Mouse (Mus musculus) hematopoietic stem cell, adult 5-6 weeks (primary cell): ENCODE results near the gene Mrm1. TPM values are rescaled to one million over a fixed set of nuclear protein-coding genes. Genes with fewer than 3 reads are reported as not detected.

Experiments
- ATAC-seq, 2 experiments: fragments of 125-278 bp in 1 of 2; replicated peaks in 1 of 2; 2 replicates each; pipeline ENCODE4 v1.8.0; 2016 to 2017; ENCODE audit warnings: inconsistent platforms in 2 of 2, mild to moderate bottlenecking in 2 of 2, moderate number of reproducible peaks in 2 of 2, low read depth in 1 of 2, moderate TSS enrichment in 1 of 2; ENCODE audit not compliant: low FRiP score in 2 of 2, poor library complexity in 2 of 2, severe bottlenecking in 2 of 2, insufficient read depth in 1 of 2, low TSS enrichment in 1 of 2
- total RNA-seq: library from RNA; stranded (forward); fragments of 172-1452, 232-1000 nt; gene quantifications from 2 replicates; pipeline ENCODE4 v1.2.3, GENCODE M21; 2017

The Mrm1 gene
- total RNA-seq, 1 experiment from 2014 or later: 9.5 TPM

- no peak for ATAC-seq
Measured at GRCm38 (mm10) chr11:84764116-84764515, 55.2 kb downstream of the Mrm1 start.

Other genes with a start within 250 kb of the Mrm1 start
- 21.3 and 22.0 TPM in 2 replicates for gene Dhrs11, start 9.5 kb upstream of the Mrm1 start, total RNA-seq
- gene Ggnbp2, start 51.3 kb upstream of the Mrm1 start, total RNA-seq: 138 and 163 TPM in 2 replicates
- 1.8 and 4.1 TPM in 2 replicates for gene Myo19, start 60.6 kb upstream of the Mrm1 start, total RNA-seq
- 6.3 and 6.5 TPM in 2 replicates for gene Pigw, start 60.8 kb upstream of the Mrm1 start, total RNA-seq
- gene Znhit3, start 96.9 kb upstream of the Mrm1 start, total RNA-seq: 26.1 and 41.6 TPM in 2 replicates
- gene Car4, start 138.3 kb upstream of the Mrm1 start, total RNA-seq: not detected in 2 replicates